Mouse (Mus musculus) megakaryocyte, embryonic 14.5 days (primary cell): Measurements from ENCODE around the gene Catsperd.

ENCODE experiments used
- FLI1 ChIP-seq: IDR thresholded peaks from 2 replicates; pipeline ENCODE4 v1.6.1; 2012; ENCODE audit warnings: low read length, inconsistent platforms, mixed read lengths
- GATA1 ChIP-seq: IDR thresholded peaks from 3 replicates; pipeline ENCODE4 v1.6.1; 2012; ENCODE audit warnings: mixed read lengths, low read length, inconsistent platforms, borderline replicate concordance

- TF ChIP-seq GATA1, result no peak
- no peak for TF ChIP-seq FLI1
Measured at GRCm38 (mm10) chr17:56615136-56615784, 12.7 kb upstream of the Catsperd start.
